Mouse (Mus musculus) midbrain, embryonic 13.5 days (tissue): ENCODE measurements around the gene Gskip. TPM values are rescaled to one million over a fixed set of nuclear protein-coding genes. Genes with fewer than 3 reads are reported as not detected.

Experiments
- ATAC-seq: fragments of 200-750 bp; cut with Nextera tagmentation; 2 replicates; pipeline ENCODE4 v1.8.0; 2017; ENCODE audit warnings: mild to moderate bottlenecking, moderate TSS enrichment, moderate library complexity
- H3K27ac ChIP-seq: fragments of 300-500 bp; sonication (generic); 2 replicates; pipeline ENCODE4 v1.5.1; 2015; ENCODE audit warnings: inconsistent platforms, mild to moderate bottlenecking, moderate library complexity
- H3K27me3 ChIP-seq: fragments of 300-500 bp; sonication (generic); 2 replicates; pipeline ENCODE4 v1.6.1; 2015; ENCODE audit warnings: mild to moderate bottlenecking, inconsistent platforms
- H3K36me3 ChIP-seq: fragments of 300-500 bp; sonication (generic); 2 replicates; pipeline ENCODE4 v1.6.1; 2015; ENCODE audit warnings: mild to moderate bottlenecking, inconsistent platforms
- H3K4me1 ChIP-seq: fragments of 300-500 bp; sonication (generic); replicated peaks from 2 replicates; pipeline ENCODE4 v1.6.1; 2015; ENCODE audit warnings: inconsistent platforms
- H3K4me2 ChIP-seq: fragments of 300-500 bp; sonication (generic); replicated peaks from 2 replicates; pipeline ENCODE4 v1.6.1; 2015; ENCODE audit warnings: moderate library complexity, mild to moderate bottlenecking, inconsistent platforms
- H3K4me3 ChIP-seq: fragments of 300-500 bp; sonication (generic); replicated peaks from 2 replicates; pipeline ENCODE4 v1.5.1; 2015; ENCODE audit warnings: mild to moderate bottlenecking, inconsistent platforms
- H3K9ac ChIP-seq: fragments of 300-500 bp; sonication (generic); replicated peaks from 2 replicates; pipeline ENCODE4 v1.6.1; 2015; ENCODE audit warnings: mild to moderate bottlenecking, inconsistent platforms
- H3K9me3 ChIP-seq: fragments of 300-500 bp; sonication (generic); 2 replicates; pipeline ENCODE4 v1.6.1; 2016; ENCODE audit warnings: mild to moderate bottlenecking, inconsistent platforms
- WGBS: fragments of 180-500 bp; shearing (Covaris S2); methylation state at CpG from one replicate; pipeline ENCODE4 v1.1.7; 2015; 5-methylcytosine and 5-hydroxymethylcytosine counted together
- polyA plus RNA-seq: library from polyadenylated mRNA; unstranded; fragments of >200 nt; fragmentation: Nextera tagmentation; extraction: Ambion mirVana; gene quantifications from 2 replicates; pipeline ENCODE4 v1.2.1, GENCODE M21; 2015

Gskip gene
- 37.8 and 39.4 TPM in 2 replicates for polyA plus RNA-seq

DNA sequence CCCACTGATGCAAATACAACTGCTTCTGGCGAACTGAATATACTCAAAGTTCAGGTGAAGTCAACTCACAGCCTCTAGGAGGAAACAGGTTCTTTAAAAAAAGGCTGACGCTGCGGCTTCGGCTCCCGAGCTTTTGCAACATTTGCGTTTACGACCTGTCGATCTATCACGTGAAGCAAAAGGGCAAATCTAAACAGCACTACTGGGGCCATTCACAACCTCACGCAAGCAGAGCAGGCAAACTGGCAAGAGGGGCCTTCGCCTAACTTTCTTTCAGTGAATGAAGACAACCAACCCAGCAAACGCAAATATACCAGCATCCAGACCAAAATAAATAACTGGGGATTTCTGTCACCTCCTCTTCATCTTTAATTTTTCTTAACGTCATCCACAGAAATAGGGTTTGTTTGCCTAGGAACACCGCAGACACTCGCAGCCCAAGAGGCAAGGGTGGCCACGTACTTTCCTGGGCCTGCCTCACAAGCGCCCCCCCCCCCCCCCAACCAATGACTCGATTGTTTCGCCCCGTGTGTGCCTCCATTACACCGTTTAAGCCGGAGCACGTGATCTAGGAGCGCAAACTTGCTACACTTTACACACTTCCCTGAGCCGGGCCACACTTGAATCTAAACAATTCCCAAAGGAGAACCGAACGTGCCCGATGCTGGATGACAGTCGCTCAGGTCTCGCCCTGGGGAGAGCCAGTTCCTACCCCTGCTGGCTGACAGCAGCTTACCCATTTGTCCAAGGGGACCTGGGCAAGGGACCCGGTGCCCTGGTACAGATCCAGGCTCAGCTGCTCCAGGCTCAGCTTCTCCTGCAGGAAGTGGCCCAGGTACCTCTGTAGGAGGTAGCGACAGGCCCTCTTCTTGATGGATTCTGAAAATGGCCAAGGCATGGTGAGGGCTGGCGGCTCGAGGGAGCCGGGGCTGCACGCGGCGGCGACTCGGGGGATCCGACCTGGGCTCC is at the start of gene Gskip:
TSS of gene Gskip (plus strand) at position 897 of the 969 bp plus-strand sequence.
- WGBS = 1% methylated on average over 41 of the region's 41 CpGs
- Histone ChIP-seq H3K36me3 (peaks cover 5% of the 10 kb centered on the region), H3K4me1 (peaks cover 40% of the 10 kb centered on the region), H3K27me3 (no peaks in the 10 kb centered on the region), H3K4me3 (peak within 1 kb of the TSS; percentile 84), H3K27ac (peak within 1 kb of the TSS; percentile 96), H3K9ac (peak within 1 kb of the TSS; percentile 87), H3K4me2 (peak within 1 kb of the TSS; percentile 93), H3K9me3 (no peaks in the 10 kb centered on the region)
- peak; percentile 57 for ATAC-seq

DNA sequence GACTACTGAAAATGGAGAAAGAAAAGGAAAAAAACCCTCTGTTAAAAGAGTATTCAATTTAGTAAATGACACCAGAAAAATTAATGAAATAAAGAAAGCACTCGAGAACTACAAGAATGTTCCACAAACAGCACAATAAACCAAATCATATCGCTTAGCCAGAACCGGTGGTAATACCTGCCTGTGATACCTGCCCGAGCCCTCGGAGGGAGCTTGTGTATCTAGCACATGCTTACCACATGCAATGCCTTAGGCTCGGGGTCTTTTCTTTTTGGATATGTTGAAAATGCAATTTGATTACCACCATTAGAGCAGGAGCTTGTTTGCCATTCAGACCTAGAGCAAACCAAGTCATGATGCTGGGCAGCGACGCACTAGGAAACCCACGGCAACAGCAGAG is 48.1 kb upstream of the Gskip start:
- H3K4me3 ChIP-seq = no peak overlapping the region
- no peak overlapping the region for H3K27ac ChIP-seq
- WGBS = 90% methylated on average over 9 of the region's 9 CpGs
- H3K36me3 ChIP-seq = peaks cover 88% of the 10 kb centered on the region
- H3K27me3 ChIP-seq = no peaks in the 10 kb centered on the region
- no peaks in the 10 kb centered on the region for H3K9me3 ChIP-seq
- H3K4me1 ChIP-seq = no peaks in the 10 kb centered on the region
- ATAC-seq = no peak
- no peak overlapping the region for H3K4me2 ChIP-seq
- no peak overlapping the region for H3K9ac ChIP-seq

DNA sequence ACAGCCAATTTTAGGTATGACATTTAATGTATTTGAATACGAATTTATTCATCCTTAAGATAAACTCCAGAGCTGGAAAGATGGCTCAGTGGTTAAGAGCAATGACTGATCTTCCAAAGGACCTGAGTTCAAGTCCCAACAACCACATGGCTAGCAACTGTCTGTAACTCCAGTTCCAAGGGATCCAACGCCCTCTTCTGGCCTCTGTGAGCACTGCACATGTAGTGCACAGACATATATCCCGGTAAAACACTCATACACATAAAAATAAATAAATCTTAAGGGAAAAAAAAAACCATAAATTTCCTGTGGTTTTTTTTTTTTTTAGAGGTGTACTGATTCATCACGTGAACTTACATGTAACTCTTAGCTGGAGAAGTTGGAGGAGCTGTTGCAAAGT is 47.1 kb upstream of the Gskip start:
- Histone ChIP-seq H3K27me3 (no peaks in the 10 kb centered on the region), H3K4me2 (no peak overlapping the region), H3K36me3 (peaks cover 98% of the 10 kb centered on the region), H3K4me1 (no peaks in the 10 kb centered on the region), H3K9ac (no peak overlapping the region), H3K4me3 (no peak overlapping the region), H3K27ac (no peak overlapping the region), H3K9me3 (no peaks in the 10 kb centered on the region)
- WGBS = 80% methylated on average over 4 of the region's 4 CpGs
- no peak for ATAC-seq

DNA sequence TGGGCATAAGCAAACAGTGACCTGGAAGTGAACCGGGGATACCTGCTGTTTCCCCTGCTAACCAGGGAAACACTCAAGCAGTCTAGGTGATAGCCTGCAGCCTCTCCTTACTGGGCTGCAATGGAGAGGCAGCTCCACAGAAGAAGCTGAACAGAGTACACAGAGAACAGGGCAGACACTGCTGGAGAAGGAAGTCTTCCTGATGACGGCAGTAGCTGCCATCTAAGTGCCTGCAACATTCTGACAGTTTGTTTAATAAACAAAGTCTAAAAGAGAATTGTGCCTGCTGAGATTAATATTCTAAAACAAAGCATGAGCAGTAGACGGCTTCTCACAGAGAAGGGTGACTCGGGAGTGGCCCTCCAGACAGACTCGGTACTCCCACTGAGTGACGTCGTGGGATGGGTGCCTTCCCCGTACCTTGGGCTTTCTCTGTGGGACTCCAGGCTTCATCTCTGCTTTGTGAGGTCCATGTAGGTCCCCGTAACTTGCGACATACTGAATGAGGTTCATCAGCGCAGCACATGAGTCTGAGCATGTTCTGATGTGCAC is 41.8 kb upstream of the Gskip start:
- Histone ChIP-seq H3K9me3 (no peaks in the 10 kb centered on the region), H3K27ac (no peak overlapping the region), H3K27me3 (no peaks in the 10 kb centered on the region), H3K4me3 (no peak overlapping the region), H3K4me2 (no peak overlapping the region), H3K4me1 (no peaks in the 10 kb centered on the region), H3K36me3 (peaks cover 97% of the 10 kb centered on the region), H3K9ac (no peak overlapping the region)
- ATAC-seq = no peak
- 94% methylated on average over 11 of the region's 11 CpGs for WGBS

DNA sequence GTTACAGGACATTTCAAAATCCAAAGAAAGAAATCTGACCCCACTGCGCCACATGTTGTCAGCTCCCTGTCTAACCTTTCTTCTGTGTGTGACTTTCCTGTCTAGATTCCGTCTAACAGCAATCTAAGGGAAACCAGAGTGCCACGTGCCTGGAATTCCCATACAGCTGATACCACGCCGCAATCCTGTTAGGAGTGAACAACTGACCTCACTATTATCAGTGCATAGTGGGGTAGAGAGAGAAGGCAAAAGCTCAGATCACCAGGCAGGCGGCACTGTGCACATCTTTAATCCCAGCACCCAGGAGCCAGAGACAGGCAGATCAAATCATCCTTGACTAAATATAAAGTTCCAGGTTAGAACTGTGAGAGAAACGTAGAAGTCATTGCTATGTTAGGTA is 28.8 kb upstream of the Gskip start:
- H3K4me1 ChIP-seq = no peaks in the 10 kb centered on the region
- ATAC-seq = no peak
- H3K9ac ChIP-seq = no peak overlapping the region
- no peak overlapping the region for H3K4me3 ChIP-seq
- no peaks in the 10 kb centered on the region for H3K9me3 ChIP-seq
- WGBS = 92% methylated on average over 7 of the region's 7 CpGs
- H3K27me3 ChIP-seq = no peaks in the 10 kb centered on the region
- H3K4me2 ChIP-seq = no peak overlapping the region
- H3K27ac ChIP-seq = no peak overlapping the region
- H3K36me3 ChIP-seq = peaks cover 94% of the 10 kb centered on the region

DNA sequence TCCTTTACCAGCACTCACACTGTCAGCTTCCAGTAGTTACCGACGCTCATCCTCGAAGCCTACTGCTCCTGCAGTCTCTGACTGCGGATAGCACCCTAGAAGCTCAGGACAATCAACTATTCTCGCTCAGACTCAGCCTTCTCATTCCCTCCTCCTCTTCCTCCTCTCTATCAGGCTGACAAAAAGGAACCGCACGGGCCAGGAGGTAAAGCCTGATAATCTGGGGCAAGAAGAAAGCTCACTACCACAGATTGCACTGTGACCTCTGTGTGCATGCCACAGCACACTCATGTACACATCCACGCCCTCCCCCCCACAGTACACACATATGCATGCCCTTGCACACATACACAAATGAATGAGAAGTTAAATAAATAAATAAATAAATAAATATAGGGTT is 8.4 kb upstream of the Gskip start:
- H3K4me3 ChIP-seq = no peak overlapping the region
- H3K9me3 ChIP-seq = no peaks in the 10 kb centered on the region
- no peak overlapping the region for H3K9ac ChIP-seq
- 0 out of 2 replicates have a peak, but pooled peaks cover 2% of the 10 kb centered on the region for H3K4me1 ChIP-seq
- H3K4me2 ChIP-seq = no peak overlapping the region
- peaks cover 27% of the 10 kb centered on the region for H3K36me3 ChIP-seq
- ATAC-seq = no peak
- H3K27me3 ChIP-seq = no peaks in the 10 kb centered on the region
- 94% methylated on average over 8 of the region's 8 CpGs for WGBS
- H3K27ac ChIP-seq = no peak overlapping the region

DNA sequence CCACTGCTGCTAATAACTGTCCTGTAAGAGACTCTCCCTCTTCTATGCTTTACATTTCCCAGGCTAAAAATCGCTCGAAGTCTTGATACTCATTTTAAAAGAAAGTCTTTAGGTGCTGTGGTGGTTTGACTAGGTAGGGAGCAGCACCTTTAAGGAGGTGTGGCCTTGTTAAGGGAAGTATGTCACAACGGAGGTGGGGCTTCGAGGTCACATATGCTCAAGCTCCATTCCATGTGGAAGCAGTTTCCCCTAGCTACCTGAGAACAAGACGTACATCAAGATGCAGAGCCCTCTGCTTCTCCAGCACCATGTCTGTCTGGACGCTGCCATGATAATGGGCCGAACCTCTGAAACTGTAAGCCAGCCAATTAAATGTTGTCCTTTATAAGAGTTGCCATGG is 6.4 kb upstream of the Gskip start:
- no peak overlapping the region for H3K27ac ChIP-seq
- no peaks in the 10 kb centered on the region for H3K27me3 ChIP-seq
- H3K36me3 ChIP-seq = peaks cover 21% of the 10 kb centered on the region
- no peaks in the 10 kb centered on the region for H3K9me3 ChIP-seq
- H3K4me2 ChIP-seq = no peak overlapping the region
- no peak for ATAC-seq
- H3K4me3 ChIP-seq = no peak overlapping the region
- H3K9ac ChIP-seq = no peak overlapping the region
- 93% methylated on average over 7 of the region's 7 CpGs for WGBS
- H3K4me1 ChIP-seq = peaks cover 15% of the 10 kb centered on the region

DNA sequence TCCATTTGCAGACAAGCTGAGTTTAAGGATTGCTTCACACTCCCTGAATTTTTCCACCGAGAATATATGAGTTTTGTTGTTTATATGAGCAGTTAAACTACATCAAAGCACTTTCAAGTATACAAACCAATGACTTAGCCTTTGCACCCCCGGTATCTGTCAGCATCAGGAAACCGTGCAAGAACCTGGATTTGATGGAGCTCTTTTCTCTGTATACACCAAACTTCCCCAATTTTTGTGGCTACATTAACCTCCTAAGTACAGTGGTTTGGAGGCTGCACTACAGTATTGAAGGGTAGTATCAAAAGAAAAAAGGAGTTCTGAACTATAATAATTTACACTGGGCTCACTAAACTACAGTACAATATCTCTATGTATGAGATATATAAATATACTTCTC is 5.9 kb upstream of the Gskip start:
- Histone ChIP-seq H3K36me3 (peaks cover 16% of the 10 kb centered on the region), H3K9ac (no peak overlapping the region), H3K4me2 (no peak overlapping the region), H3K9me3 (no peaks in the 10 kb centered on the region), H3K27ac (no peak overlapping the region), H3K4me3 (no peak overlapping the region), H3K27me3 (no peaks in the 10 kb centered on the region), H3K4me1 (peaks cover 20% of the 10 kb centered on the region)
- ATAC-seq = no peak
- WGBS = 97% methylated on average over 3 of the region's 3 CpGs

DNA sequence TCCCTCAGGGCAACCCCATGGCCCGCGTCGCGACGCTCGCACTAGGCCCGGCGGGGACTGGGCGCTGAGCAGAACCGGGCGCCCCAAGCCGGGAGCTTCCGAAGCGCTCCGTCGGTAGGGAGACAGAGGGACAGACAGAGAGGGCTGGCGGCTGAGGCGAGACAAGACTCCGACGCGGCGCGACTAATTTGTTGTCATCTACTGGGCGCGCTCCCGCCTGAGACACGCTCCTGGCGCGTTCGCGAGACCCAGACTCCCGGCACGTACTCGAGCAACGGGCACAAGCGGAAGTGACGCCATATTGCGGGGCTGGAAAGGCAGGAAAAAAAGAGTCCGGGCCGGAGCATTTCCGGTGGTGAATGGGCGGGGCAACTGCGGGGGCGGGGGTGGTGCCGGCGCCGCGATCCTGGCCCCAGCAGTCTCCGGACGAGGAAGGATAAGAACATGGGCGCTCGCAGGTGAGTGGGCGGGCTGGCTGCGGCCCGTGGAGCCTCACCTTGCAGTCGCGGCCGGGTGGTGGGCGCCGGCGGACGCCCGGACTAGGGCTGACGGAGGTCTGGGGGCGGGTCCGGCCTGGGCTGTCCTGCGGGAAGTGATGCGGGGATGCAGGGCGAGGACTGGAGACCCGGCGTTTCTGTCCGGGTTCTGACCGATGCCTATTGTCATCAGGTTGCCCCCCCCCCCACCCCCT is 517 bp downstream of the Gskip start, which contains the start of gene Atg2b:
TSS of gene Atg2b (minus strand) at position 211 of the 691 bp plus-strand sequence.
- peak within 1 kb of the TSS; percentile 93 for H3K4me2 ChIP-seq
- peak within 1 kb of the TSS; percentile 96 for H3K27ac ChIP-seq
- H3K4me3 ChIP-seq = peak within 1 kb of the TSS; percentile 84
- under 1% methylated on average over 71 of the region's 73 CpGs for WGBS
- peaks cover 14% of the 10 kb centered on the region for H3K36me3 ChIP-seq
- H3K4me1 ChIP-seq = peaks cover 40% of the 10 kb centered on the region
- no peaks in the 10 kb centered on the region for H3K9me3 ChIP-seq
- peak within 1 kb of the TSS; percentile 87 for H3K9ac ChIP-seq
- ATAC-seq = peak; percentile 94
- no peaks in the 10 kb centered on the region for H3K27me3 ChIP-seq

DNA sequence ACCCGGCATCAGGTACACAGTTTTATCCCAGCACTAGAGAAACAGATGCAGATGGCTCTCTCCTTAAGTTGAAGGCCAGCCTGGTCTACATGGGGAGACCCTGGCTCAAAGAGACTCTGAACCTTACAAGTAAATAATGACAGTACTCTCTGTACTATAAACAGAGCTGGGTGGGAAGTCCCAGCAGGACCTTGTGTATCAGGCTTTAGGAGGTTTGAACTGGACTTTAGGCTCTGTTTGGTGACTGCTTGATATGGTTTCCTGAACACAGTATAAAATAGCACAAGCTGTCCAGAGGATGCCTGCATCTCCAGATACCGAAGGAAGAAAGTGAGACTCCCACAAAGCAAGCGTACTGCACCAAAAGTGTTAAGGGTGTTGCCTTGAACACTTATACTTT is 2.2 kb downstream of the Gskip start:
- ATAC-seq = no peak
- Histone ChIP-seq H3K9ac (peak overlapping the region; percentile 87), H3K4me2 (peak overlapping the region; percentile 93), H3K9me3 (no peaks in the 10 kb centered on the region), H3K4me1 (peaks cover 40% of the 10 kb centered on the region), H3K27ac (no peak overlapping the region), H3K27me3 (no peaks in the 10 kb centered on the region), H3K4me3 (peak overlapping the region; percentile 84), H3K36me3 (peaks cover 24% of the 10 kb centered on the region)
- 95% methylated on average over 3 of the region's 3 CpGs for WGBS

DNA sequence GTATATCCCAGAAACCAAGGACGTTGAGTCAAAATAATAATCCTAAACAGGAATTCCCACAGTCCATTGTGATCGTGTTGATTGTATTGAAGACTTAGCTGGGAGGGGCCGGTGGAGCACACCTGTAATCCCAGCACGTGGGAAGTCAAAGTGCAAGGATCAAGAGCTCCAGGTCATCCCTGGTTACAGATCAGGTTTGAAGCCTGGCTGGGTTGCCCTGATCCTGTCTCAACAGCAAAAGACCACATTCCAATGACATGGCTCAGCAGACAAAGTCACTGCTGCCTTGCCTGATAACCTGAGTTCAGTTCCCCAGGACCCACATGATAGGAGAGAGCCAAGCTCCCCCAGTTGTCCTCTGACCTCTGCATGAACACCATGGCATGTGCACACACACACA is 2.8 kb downstream of the Gskip start:
- 90% methylated on average over 4 of the region's 4 CpGs for WGBS
- no peaks in the 10 kb centered on the region for H3K9me3 ChIP-seq
- H3K4me2 ChIP-seq = 0 out of 2 replicates have a peak overlapping the region, but pooled peaks have one; percentile 93
- peaks cover 36% of the 10 kb centered on the region for H3K4me1 ChIP-seq
- no peak overlapping the region for H3K4me3 ChIP-seq
- no peak overlapping the region for H3K27ac ChIP-seq
- ATAC-seq = no peak
- no peaks in the 10 kb centered on the region for H3K27me3 ChIP-seq
- peaks cover 30% of the 10 kb centered on the region for H3K36me3 ChIP-seq
- no peak overlapping the region for H3K9ac ChIP-seq

DNA sequence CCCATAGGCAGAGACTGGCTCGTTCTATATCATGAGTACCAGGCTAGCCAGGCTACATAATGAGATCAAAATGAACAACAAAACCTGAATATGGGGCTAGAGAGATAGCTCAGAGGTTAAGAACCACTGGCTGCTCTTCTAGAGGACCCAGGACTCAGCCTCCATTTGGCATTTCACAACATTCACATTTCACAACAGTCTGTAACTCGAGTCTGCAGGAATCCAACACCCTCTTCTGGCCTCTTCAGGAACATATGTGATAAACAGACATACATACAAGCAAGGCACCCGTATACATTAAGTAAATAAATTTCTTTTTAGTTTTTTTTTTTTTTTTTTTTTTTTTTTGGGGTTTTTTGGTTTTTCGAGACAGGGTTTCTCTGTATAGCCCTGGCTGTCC is 3.9 kb downstream of the Gskip start:
- Histone ChIP-seq H3K4me3 (no peak overlapping the region), H3K27ac (no peak overlapping the region), H3K36me3 (peaks cover 39% of the 10 kb centered on the region), H3K9ac (no peak overlapping the region), H3K9me3 (no peaks in the 10 kb centered on the region), H3K4me2 (no peak overlapping the region), H3K4me1 (peaks cover 25% of the 10 kb centered on the region), H3K27me3 (no peaks in the 10 kb centered on the region)
- no peak for ATAC-seq
- WGBS = 98% methylated on average over 4 of the region's 4 CpGs
